Comparison of ENCODE assay signal across 9 mouse cellular contexts in genomic region chr1:52748260-52748659, GRCm38 (mm10). TPM values are rescaled to one million over a fixed set of nuclear protein-coding genes. Genes with fewer than 3 reads are reported as not detected.
A peak's percentile ranks its signal among the peaks of the same experiment; 100 is the strongest.
DNase-seq lines count a peak whose midpoint lies in the region; ATAC-seq and TF ChIP-seq lines count a peak whose summit lies in the region.
"Had no signal": no experiment of that assay in that cellular context is flagged by ENCODE, and none has a peak within 500 bp of the region (broad histone marks: within the 10 kb centered on the region; RNA-seq: fewer than 3 reads in every experiment).

No protein-coding gene starts in this region.

- 0 out of 2 replicates have a peak, but pooled peaks have one; percentile 15 for TF ChIP-seq CTCF in kidney, adult 2 months (conservative IDR thresholded peaks at IDR 0.05; ENCODE audit: insufficient read depth, insufficient read length, low read depth, low read length)
- no peak; the same call in 1 of the 2 replicates for TF ChIP-seq CTCF in cerebellum, adult 2 months (IDR thresholded peaks at IDR 0.05; ENCODE audit: borderline replicate concordance, insufficient read depth, low read depth, low read length)

- no peak overlapping the region for H3K4me2 ChIP-seq in kidney, embryonic 14.5 days (replicated peaks; ENCODE audit: low read depth, low read length)
- no peak overlapping the region for H3K4me2 ChIP-seq in neural tube, embryonic 13.5 days
- H3K4me2 ChIP-seq: liver, embryonic 15.5 days had no signal

- H3K9ac ChIP-seq in kidney, embryonic 14.5 days (ENCODE audit: low read depth, low read length), result no peak overlapping the region
- H3K9ac ChIP-seq in neural tube, embryonic 13.5 days, result no peak overlapping the region
- H3K9ac ChIP-seq: liver, embryonic 15.5 days had no signal

- DNase-seq in kidney, adult 2 months, result peak; percentile 63
- DNase-seq in MN1 (ENCODE audit: low spot score), result peak; percentile 51
- peak; percentile 61 to 69 for DNase-seq in cerebellum, adult 2 months
- DNase-seq in gastrocnemius, postnatal 10 days, result peak; percentile 69
- peak; percentile 50 to 70 for DNase-seq in left cerebral cortex, postnatal 10 days (ENCODE audit: extremely low spot score in 1 of 2, low spot score in 2 of 2)
- peak; percentile 72 for DNase-seq in thymus, postnatal 25 days

- H3K27me3 ChIP-seq in kidney, adult 2 months (replicated peaks; ENCODE audit: control insufficient read depth, insufficient read depth, low read length), result no peaks in the 10 kb centered on the region
- H3K27me3 ChIP-seq in kidney, embryonic 14.5 days (ENCODE audit: control insufficient read depth, insufficient read depth, low read length), result no peaks in the 10 kb centered on the region
- no peaks in the 10 kb centered on the region for H3K27me3 ChIP-seq in cerebellum, adult 2 months (ENCODE audit: control insufficient read depth, insufficient read depth, low read length)
- H3K27me3 ChIP-seq in neural tube, embryonic 13.5 days, result no peaks in the 10 kb centered on the region
- H3K27me3 ChIP-seq: liver, embryonic 15.5 days had no signal

- no peak for TF ChIP-seq POLR2A in kidney, adult 2 months (IDR thresholded peaks at IDR 0.05; ENCODE audit: low read depth, low read length)
- TF ChIP-seq POLR2A in cerebellum, adult 2 months (IDR thresholded peaks at IDR 0.05; ENCODE audit: borderline replicate concordance, insufficient read depth, low read length), result no peak

- 19% methylated on average over 3 of the region's 3 CpGs for WGBS in kidney, adult 2 months
- WGBS in kidney, embryonic 14.5 days, result 18% methylated on average over 3 of the region's 3 CpGs
- WGBS in cerebellum, adult 2 months, result 15% methylated on average over 3 of the region's 3 CpGs
- WGBS in neural tube, embryonic 13.5 days, result 26% methylated on average over 3 of the region's 3 CpGs

- H3K4me3 ChIP-seq in kidney, adult 2 months (ENCODE audit: insufficient read depth, low read depth, low read length), result no peak overlapping the region
- no peak overlapping the region for H3K4me3 ChIP-seq in kidney, embryonic 14.5 days (ENCODE audit: low read length)
- H3K4me3 ChIP-seq in cerebellum, adult 2 months (replicated peaks; ENCODE audit: insufficient read depth, low read depth, low read length), result no peak overlapping the region
- H3K4me3 ChIP-seq in neural tube, embryonic 13.5 days, result no peak overlapping the region
- H3K4me3 ChIP-seq: liver, embryonic 15.5 days had no signal

- intact Hi-C loops in left cerebral cortex, postnatal 10 days (cut with DNase I), result loop anchor here (5.0 kb wide), 2 partner anchors 101 to 446 kb away; no protein-coding TSS in a partner anchor

- no peaks in the 10 kb centered on the region for H3K36me3 ChIP-seq in kidney, adult 2 months (ENCODE audit: control insufficient read depth, insufficient read depth, low read length)
- no peaks in the 10 kb centered on the region for H3K36me3 ChIP-seq in kidney, embryonic 14.5 days (ENCODE audit: control insufficient read depth, insufficient read depth, low read length)
- no peaks in the 10 kb centered on the region for H3K36me3 ChIP-seq in neural tube, embryonic 13.5 days
- H3K36me3 ChIP-seq: liver, embryonic 15.5 days had no signal

- H3K4me1 ChIP-seq in kidney, adult 2 months (ENCODE audit: control insufficient read depth, insufficient read depth, low read length), result no peaks in the 10 kb centered on the region
- H3K4me1 ChIP-seq in kidney, embryonic 14.5 days (ENCODE audit: control insufficient read depth, insufficient read depth, low read length), result no peaks in the 10 kb centered on the region
- no peaks in the 10 kb centered on the region for H3K4me1 ChIP-seq in cerebellum, adult 2 months (ENCODE audit: control insufficient read depth, insufficient read depth, low read length)
- no peaks in the 10 kb centered on the region for H3K4me1 ChIP-seq in neural tube, embryonic 13.5 days (replicated peaks)
- H3K4me1 ChIP-seq: liver, embryonic 15.5 days had no signal

- no peak for ATAC-seq in kidney, embryonic 14.5 days (ENCODE audit: low FRiP score, low TSS enrichment)
- ATAC-seq in neural tube, embryonic 13.5 days (ENCODE audit: low read depth), result peak; percentile 50; the same call in 1 of the 2 replicates

- no peak overlapping the region for H3K27ac ChIP-seq in kidney, adult 2 months (ENCODE audit: insufficient read depth, low read depth, low read length)
- no peak overlapping the region for H3K27ac ChIP-seq in kidney, embryonic 14.5 days (ENCODE audit: low read depth, low read length)
- H3K27ac ChIP-seq in cerebellum, adult 2 months (ENCODE audit: insufficient read depth, low read length), result no peak overlapping the region
- H3K27ac ChIP-seq in neural tube, embryonic 13.5 days (replicated peaks), result no peak overlapping the region
- H3K27ac ChIP-seq: liver, embryonic 15.5 days had no signal

- H3K9me3 ChIP-seq in kidney, embryonic 14.5 days (ENCODE audit: control insufficient read depth, low read length), result no peaks in the 10 kb centered on the region
- H3K9me3 ChIP-seq in neural tube, embryonic 13.5 days, result no peaks in the 10 kb centered on the region
- H3K9me3 ChIP-seq: liver, embryonic 15.5 days had no signal

RNA-seq across cellular contexts. Expression of gene Mfsd6, which starts 21.0 kb away (rescaled TPM):
- 9.7 and 10.0 TPM in 2 replicates for polyA plus RNA-seq in kidney, adult 2 months (2012; rRNA removed)
- polyA plus RNA-seq in kidney, embryonic 14.5 days (2014; fragmentation: Nextera tagmentation; extraction: Ambion mirVana), result 3.0 and 4.3 TPM in 2 replicates
- polyA plus RNA-seq in cerebellum, adult 2 months (2012; rRNA removed), result 48.3 and 51.5 TPM in 2 replicates
- 1 to 10 TPM; 5.6 to 6.7 TPM for total RNA-seq in gastrocnemius, postnatal 10 days (2021)
- 10 to 100 TPM; 69.3 to 70.1 TPM for total RNA-seq in left cerebral cortex, postnatal 10 days (2021)
- polyA plus RNA-seq in neural tube, embryonic 13.5 days (2015; fragmentation: Nextera tagmentation; extraction: Ambion mirVana), result 8.7 and 9.1 TPM in 2 replicates
